Mouse (Mus musculus) gastrocnemius, adult 2 months (tissue): ENCODE data around the gene Heatr5b. TPM values are rescaled to one million over a fixed set of nuclear protein-coding genes. Genes with fewer than 3 reads are reported as not detected.

Experiments used
- DNase-seq: peaks from one replicate; pipeline ENCODE4 v3.0.0; 2022
- H3K27ac ChIP-seq: fragments of 200-600 bp; 2 replicates; pipeline ENCODE4 v1.8.1; 2022; ENCODE audit warnings: mild to moderate bottlenecking
- H3K4me3 ChIP-seq: fragments of 200-600 bp; 2 replicates; pipeline ENCODE4 v1.8.1; 2022; ENCODE audit warnings: mild to moderate bottlenecking, moderate library complexity
- CTCF ChIP-seq: fragments of 200-600 bp; IDR thresholded peaks from 2 replicates; pipeline ENCODE4 v1.8.1; 2022; ENCODE audit warnings: antibody characterized with exemption, mild to moderate bottlenecking, moderate library complexity
- intact Hi-C: fragments of 180-260 bp; cut with DNase I; formaldehyde crosslinking; loops from one replicate; pipeline ENCODE4 v1.15.1; 2025
- total RNA-seq, 2 experiments: library from RNA; stranded (reverse); gene quantifications; 2 replicates each; pipeline ENCODE4 v1.2.3; 2021

Gene Heatr5b
- total RNA-seq, 2 experiments from 2014 or later, result 7.3 to 10.1 TPM

- no peak overlapping the region for H3K27ac ChIP-seq
- no peak for TF ChIP-seq CTCF
- intact Hi-C loops, result no loop called here
- no peak for DNase-seq
- H3K4me3 ChIP-seq, result no peak overlapping the region
These were observed 116.1 kb downstream of the Heatr5b start for GRCm38 (mm10) chr17:78719086-78719485.

GRCm38 (mm10) chr17:78710258-78710657 is 124.9 kb downstream of the Heatr5b start:
- no peak overlapping the region for H3K4me3 ChIP-seq
- DNase-seq, result no peak
- intact Hi-C loops, result no loop called here
- TF ChIP-seq CTCF, result no peak
- no peak overlapping the region for H3K27ac ChIP-seq

DNA sequence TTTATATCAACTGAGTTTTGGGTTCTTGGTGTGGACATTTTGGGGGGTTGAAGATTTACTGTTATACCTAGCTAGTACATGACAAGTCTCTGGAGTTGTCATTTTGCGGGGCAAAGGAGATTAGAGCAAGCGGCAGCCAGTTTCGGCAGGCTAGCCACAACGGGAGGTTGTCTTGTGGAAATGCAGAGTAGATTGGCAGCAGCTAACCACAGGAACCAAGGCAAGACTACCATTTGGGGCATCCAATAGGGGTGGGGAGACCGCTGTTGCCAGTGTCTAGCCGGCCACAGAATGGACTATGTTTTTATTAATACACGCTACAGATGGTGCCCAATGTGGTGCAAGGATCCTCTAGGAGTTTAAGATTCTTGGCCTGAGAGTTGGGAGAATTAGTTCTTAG is 126.7 kb downstream of the Heatr5b start:
- Histone ChIP-seq H3K4me3 (no peak overlapping the region), H3K27ac (no peak overlapping the region)
- intact Hi-C loops, result loop anchor here (5.0 kb wide), 1 partner anchor 1524 kb away; no protein-coding TSS in a partner anchor
- no peak for DNase-seq
- TF ChIP-seq CTCF, result no peak

GRCm38 (mm10) chr17:78702988-78703387 is 132.2 kb downstream of the Heatr5b start:
- H3K27ac ChIP-seq, result no peak overlapping the region
- no peak for DNase-seq
- intact Hi-C loops, result no loop called here
- no peak for TF ChIP-seq CTCF
- H3K4me3 ChIP-seq, result no peak overlapping the region

Other genes with a start within 250 kb of the Heatr5b start
- 1 to 10 TPM; 5.4 to 7.1 TPM for gene Strn, start 98.2 kb downstream of the Heatr5b start, total RNA-seq
- gene Gpatch11, start 203 bp upstream of the Heatr5b start, total RNA-seq, result 10 to 100 TPM; 17.9 to 23.3 TPM
- gene Eif2ak2, start 47.2 kb upstream of the Heatr5b start, total RNA-seq, result 1 to 10 TPM; 3.6 to 4.0 TPM
- gene Sult6b1, start 71.6 kb upstream of the Heatr5b start, total RNA-seq, result not detected
- 10 to 100 TPM; 36.5 to 48.7 TPM for gene Cebpzos, start 81.1 kb upstream of the Heatr5b start, total RNA-seq
- 10 to 100 TPM; 26.2 to 27.5 TPM for gene Cebpz, start 101.7 kb upstream of the Heatr5b start, total RNA-seq
- gene Ndufaf7, start 101.8 kb upstream of the Heatr5b start, total RNA-seq, result 10 to 100 TPM; 22.0 to 31.8 TPM
- gene Prkd3, start 185.5 kb upstream of the Heatr5b start, total RNA-seq, result 1 to 10 TPM; 8.6 to 9.7 TPM
- 1 to 10 TPM; 2.4 to 3.8 TPM for gene Qpct, start 216.5 kb upstream of the Heatr5b start, total RNA-seq